Mouse (Mus musculus): ENCODE measurements around the gene Spg21. TPM values are rescaled to one million over a fixed set of nuclear protein-coding genes. Genes with fewer than 3 reads are reported as not detected.

Spg21 gene
- 42.3 and 54.8 TPM in 2 replicates for total RNA-seq (2021)
- long read RNA-seq, transcript Spg21-201 (9 exons, 2,680 nt) = major isoform, 64 of 71 reads
- long read RNA-seq, partial matches to known transcripts = 5 of 71 reads
- long read RNA-seq, other reads (novel, unspliced or antisense) = 2 of 71 reads

DNA sequence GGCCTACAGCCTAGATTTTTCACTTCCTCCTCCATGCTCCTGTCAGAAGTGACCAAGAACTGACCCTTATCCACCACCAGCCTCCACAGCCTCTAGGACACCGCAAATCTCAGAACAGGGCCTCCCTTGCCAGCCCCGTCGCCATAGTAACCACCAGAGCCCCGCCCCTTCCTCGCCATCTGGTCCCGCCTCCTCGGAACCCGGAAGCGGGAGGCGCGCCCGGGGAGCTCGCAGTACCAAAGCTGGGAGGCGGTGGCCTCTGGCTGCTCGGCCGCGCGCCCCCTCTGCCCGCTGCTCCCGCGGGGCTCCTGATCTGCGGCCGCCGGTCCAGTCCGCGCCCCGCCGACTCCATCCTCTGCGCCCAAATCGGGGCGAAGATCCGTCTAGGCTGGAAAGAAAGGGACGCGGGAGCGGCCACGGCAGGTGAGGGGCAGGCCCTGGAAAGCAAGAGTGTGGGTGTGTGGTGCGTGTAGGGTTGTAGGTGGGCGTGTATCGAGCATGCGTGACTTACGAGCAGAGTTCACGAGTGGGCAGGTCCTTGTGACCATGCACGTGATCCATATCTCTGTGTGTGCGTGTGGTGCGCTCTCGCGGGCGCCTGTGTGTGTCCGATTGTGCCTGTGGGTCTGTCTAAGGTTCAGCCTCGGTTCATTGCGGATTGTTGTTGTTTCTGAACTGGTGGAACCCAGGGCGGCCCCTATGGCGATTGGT is at the start of gene Spg21:
Spg21 (plus strand) TSS at position 216 of the 711 bp plus-strand sequence.
- peak; percentile 98 for DNase-seq

- no peak for DNase-seq
Observed at GRCm38 (mm10) chr9:65411326-65411725, 49.4 kb upstream of the Spg21 start.

DNA sequence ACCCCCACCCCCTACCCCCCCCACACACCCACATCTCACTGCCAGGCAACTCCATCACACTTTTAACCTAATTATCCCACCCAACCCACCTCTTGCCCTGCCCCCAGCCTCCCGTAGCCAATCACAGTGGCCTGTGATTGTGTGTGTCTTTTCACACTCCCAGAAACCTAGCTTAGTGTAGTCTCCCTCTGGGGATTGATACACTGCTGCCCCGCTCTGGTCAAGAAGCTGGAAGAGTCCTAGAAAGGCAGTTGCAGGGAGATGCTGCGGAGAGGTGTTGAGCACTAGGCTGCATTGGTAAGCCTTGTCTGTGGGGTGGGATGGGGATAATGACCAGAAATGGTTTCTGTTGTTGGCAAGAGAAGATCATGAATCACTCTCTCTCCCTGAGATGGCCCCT is 43.0 kb upstream of the Spg21 start:
- DNase-seq = no peak

DNA sequence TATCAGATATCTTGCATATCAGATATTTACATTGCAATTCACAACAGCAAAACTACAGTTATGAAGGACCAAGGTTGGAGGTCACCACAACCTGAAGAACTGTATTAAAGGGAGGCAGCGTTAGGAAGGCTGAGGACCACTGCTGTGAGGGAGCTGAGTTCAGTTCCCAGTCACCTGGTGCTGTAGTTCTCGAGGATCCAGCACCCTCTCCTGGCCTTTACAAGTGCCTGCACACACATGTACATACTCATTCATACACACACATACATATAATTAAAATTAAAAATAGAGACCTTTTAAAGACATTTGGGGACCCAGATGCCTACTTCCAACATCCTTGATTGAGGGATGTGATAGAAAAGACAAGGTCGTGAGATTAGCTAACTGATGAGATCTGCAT is 41.1 kb upstream of the Spg21 start:
- DNase-seq = no peak

DNA sequence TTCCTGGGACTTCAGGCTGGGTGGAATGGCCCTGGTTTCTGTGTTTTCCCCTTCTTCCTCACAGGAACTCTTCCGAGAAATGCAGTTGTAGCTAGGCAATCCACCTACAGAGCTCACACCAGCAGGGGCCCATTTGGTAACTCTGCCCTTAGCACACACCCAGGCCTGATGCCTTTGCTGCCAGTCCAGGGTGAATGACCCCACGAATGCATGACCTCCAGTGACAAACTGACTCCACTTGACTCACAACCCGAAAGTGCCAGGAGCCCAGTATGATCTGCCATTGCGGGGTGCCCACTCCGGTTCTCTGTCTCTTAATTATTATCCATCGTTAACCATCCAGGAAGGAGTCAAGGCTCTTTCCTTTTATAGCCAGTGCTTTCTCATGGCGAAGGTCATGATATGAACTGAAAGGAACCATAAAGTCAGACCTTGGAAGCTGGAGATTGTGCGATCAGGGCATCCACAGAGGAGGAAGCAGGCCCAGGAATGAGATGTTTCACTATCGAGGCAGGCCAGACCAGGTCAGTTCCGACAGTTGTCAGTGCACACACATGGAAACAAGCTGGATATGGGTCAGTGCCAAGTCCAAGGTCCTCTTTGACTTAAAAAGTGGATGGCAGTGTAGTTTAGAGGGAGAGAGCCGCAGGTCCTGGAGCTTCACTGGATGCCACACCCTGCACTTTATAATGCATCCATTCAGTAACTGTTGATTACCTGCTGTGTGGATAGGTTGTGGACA is 37.8 kb upstream of the Spg21 start, which contains the start of gene Slc51b:
Slc51b (minus strand) TSS at position 196 of the 742 bp plus-strand sequence.
- peak; percentile 29 for DNase-seq

DNA sequence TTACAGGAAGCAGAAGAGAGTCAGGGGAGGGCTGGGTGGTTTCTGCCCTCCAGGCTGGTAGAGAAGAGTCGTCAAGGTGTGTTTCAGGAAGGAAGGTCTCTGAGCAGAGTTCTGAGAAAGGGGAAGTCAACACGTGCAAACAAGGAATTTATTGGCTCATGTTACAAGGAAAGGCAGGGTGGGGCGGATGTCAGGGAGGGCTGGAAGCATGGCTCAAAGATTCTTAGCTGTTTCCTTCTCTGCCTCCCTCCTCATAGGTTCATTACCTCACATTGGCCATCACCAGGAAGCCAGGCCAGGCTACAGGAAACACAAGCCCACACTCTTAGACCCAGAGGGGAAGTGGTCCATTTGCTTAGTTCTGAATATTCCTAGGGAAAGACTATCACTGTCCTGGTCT is 36.4 kb upstream of the Spg21 start:
- no peak for DNase-seq

GRCm38 (mm10) chr9:65427511-65427910 is 33.2 kb upstream of the Spg21 start:
- DNase-seq = no peak

DNA sequence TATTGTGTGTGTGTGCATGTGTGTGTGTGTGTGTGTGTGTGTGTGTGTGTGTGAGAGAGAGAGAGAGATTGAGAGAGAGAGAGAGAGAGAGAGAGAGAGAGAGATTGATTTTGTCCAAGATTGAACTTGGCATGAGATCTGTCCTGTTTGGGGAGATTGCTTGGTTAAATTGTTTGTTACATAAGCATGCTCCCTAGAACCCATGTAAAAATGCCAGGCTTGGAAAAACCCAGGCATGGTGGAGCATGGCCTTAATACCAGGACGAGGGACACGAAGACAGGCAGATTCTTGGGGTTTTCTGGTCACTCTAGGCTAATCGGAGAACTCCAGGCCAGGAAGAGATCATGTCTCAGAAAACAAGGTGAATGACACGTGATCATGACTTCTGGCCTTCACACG is 32.7 kb upstream of the Spg21 start:
- no peak for DNase-seq

DNA sequence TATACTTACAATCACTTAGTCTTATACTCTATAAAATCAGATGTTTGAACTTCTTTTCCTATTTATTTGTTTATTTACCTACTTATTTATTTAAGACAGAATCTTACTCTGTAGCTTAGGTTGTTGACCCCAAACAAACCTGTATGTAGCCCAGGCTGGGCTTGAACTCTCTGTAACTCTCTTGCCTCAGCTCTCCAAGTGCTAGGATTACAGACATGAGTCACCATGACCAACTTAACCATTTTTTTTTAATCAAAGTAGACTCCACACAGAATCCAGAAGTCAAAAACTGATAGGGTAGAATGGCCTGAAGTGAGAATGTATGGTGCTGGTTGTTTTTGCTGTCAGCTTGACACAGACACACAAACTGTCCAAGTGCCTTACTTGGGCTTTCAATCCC is 30.3 kb upstream of the Spg21 start:
- no peak for DNase-seq

DNA sequence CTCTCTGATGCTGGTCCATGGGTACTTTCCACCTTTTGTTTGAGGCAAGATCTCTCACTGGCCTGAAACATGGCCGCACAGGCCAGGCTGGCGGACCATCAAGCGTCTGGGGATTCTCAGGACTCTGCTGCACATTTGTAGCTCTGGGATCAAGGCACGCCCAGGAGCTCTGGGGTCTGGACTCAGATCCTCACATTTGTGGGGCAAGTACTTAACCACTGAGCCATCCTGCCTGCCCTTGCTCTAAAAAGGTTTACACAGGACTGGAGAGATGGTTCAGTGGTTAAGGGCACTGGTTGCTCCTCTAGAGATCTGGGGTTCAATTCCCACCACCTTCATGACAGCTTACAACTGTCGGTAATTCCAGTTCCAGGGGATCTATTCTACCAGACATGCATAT is 29.8 kb upstream of the Spg21 start:
- no peak for DNase-seq

DNA sequence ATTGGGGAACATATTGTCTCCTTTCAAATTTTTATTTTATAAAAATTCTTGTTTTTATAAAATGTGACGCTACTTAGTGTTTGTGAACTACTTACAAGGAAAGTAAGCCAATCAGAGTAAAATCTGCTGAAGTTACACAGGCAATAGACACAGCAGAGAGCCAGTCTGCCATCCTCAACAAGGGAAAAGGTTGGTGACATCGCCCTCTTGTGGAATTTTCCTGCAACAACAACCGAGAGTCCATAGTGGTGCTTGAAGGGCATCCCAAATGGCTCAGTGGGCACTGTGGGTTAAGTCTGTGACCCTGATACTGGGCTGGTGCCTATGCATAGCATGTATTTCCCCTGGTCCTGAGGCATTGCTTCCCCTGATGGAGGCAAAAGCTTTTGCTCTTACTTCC is 28.5 kb upstream of the Spg21 start:
- DNase-seq = peak; percentile 79

- peak; percentile 48 for DNase-seq
Observed at GRCm38 (mm10) chr9:65434140-65434539, 26.6 kb upstream of the Spg21 start.

GRCm38 (mm10) chr9:65435211-65435610 is 25.5 kb upstream of the Spg21 start:
- DNase-seq = no peak

GRCm38 (mm10) chr9:65435671-65436301 is 25.0 kb upstream of the Spg21 start, which contains the start of gene Mtfmt:
Gene Mtfmt (plus strand): TSS chr9:65435782.
- peak; percentile 96 for DNase-seq

DNA sequence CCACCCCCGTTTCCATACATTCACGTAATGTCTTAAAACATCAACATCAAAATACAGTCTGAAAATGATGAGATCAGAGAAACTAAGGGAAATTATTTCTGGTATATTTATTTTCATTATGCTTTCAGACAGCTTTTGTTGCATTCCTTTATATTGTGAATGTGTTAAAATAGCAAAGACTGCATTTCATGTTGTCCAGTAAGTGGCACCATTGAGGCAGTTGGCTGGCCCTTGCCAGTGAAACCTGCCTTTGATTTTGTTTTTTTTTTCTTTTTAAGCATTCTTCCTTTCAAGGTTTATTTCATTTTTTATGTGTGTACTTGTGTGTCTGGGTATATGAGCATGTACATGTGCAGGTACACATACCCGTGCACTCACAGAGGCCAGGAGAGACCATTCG is 16.1 kb upstream of the Spg21 start:
- DNase-seq = no peak

DNA sequence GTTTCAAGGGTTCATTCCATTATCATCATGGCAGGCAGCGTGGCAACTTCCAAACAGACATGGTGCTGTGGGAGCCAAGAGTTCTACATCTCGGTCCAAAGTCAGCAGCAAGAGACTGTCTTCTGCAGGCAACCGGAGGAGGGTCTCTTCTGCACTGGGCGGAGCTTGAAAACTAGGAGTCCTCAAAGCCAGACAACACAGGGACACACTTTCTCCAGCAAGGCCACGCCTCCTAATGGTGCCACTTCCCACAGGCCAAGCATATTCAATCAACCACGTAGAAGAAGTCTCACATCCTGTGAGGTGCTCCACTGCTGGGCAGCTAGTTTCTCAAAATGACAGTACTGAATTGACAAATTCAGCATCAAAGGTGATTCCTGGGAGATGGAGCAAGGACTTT is 12.8 kb upstream of the Spg21 start:
- no peak for DNase-seq

DNA sequence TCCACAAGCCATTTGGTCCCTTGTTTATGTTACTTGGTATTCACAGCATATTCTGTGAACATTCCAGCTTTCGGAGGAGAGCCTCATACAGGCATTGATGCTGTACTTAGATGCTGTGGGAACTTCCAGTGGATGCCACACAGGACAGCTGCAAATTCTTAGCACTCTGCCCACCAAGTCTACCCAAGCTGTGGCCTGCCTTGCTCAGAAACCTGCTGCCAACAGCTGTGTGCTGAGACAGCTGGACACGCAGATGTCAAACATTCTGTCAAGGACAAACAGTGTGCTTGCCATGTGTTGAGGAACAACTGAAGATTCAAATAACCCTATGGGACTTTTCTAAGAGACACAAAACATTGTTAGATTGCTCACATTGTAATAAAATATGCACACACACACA is 1.8 kb upstream of the Spg21 start:
- DNase-seq = no peak

GRCm38 (mm10) chr9:65460198-65460597 is 549 bp upstream of the Spg21 start:
- DNase-seq = no peak

DNA sequence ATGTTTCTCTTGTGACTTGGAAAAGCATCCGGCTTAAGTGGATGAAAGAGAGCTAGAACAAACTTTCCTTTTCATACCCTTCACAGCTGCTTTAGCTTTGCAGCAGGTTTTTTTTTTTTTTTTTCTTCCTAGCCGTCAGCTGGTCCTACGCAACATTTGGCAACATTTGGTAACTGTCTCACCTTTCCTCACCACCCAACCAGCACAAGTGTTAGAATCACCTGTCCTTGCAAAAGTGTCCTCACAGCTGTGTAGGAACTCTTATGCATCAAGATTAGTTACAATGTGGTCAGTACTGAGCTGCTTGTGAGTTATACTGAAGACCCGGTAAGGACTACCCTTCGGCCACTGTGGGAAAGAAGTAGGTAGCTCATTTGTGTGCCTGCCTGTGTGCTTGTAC is 1.8 kb downstream of the Spg21 start:
- no peak for DNase-seq

- DNase-seq = peak; percentile 77
Observed at GRCm38 (mm10) chr9:65464161-65464560, 3.4 kb downstream of the Spg21 start.

GRCm38 (mm10) chr9:65465241-65465640 is 4.5 kb downstream of the Spg21 start:
- DNase-seq = no peak

- DNase-seq = peak; percentile 16
Observed at GRCm38 (mm10) chr9:65467686-65468085, 6.9 kb downstream of the Spg21 start.

DNA sequence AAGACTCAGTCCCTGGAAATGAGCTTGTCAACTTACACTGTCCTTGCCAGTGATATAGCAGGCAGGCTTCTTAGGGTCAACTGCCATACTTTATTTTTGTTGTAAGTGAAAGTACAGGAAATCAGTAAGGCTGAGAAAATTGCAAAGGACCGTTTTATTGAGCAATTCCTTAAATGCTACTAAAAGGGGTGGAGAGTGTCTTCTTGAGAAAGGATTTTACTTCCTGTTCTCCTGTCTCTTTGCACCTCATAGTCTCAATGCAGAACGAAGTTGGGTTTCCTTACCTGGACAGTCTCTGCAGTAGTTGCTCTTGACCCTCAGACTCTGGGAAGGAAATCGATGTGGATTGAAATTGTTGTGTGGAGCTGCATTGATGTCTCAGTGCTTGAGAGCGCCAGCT is 12.0 kb downstream of the Spg21 start:
- no peak for DNase-seq

Data from adrenal gland, postnatal 25 days (tissue).